Mouse (Mus musculus) heart, adult 2 months (tissue): ENCODE measurements at regions not wholly inside any gene's neighbourhood (a gene's known extent, or its start where the extent isn't known, plus 50 kb on each side); places are given as distances from the start of the nearest gene placed in this dataset.

ENCODE experiments used
- DNase-seq, 2 experiments: peaks; one replicate each; pipeline ENCODE4 v3.0.0; 2021
- H3K27ac ChIP-seq: fragments of 200-600 bp; 2 replicates; pipeline ENCODE4 v1.8.1; 2022
- H3K27me3 ChIP-seq: fragments of 200-500 bp; 2 replicates; pipeline ENCODE4 v1.6.1; 2012; ENCODE audit warnings: mild to moderate bottlenecking, low read length, inconsistent platforms, mixed read lengths; ENCODE audit not compliant: control insufficient read depth, insufficient read depth
- H3K36me3 ChIP-seq: fragments of 200-500 bp; 2 replicates; pipeline ENCODE4 v1.6.1; 2012; ENCODE audit warnings: low read length, inconsistent platforms; ENCODE audit not compliant: control insufficient read depth, insufficient read depth
- H3K4me1 ChIP-seq: fragments of 200-500 bp; 2 replicates; pipeline ENCODE4 v1.6.1; 2011; ENCODE audit warnings: low read length; ENCODE audit not compliant: control insufficient read depth, insufficient read depth
- H3K4me3 ChIP-seq: fragments of 200-600 bp; 2 replicates; pipeline ENCODE4 v1.8.1; 2022
- H3K79me2 ChIP-seq: fragments of 200-500 bp; replicated peaks from 2 replicates; pipeline ENCODE4 v1.6.1; 2012; ENCODE audit warnings: mild to moderate bottlenecking, inconsistent platforms, low read length, moderate library complexity, mixed read lengths; ENCODE audit not compliant: control insufficient read depth, insufficient read depth
- H3K9ac ChIP-seq: fragments of 200-500 bp; 2 replicates; pipeline ENCODE4 v1.6.1; 2012; ENCODE audit warnings: low read depth, mild to moderate bottlenecking, control low read depth, inconsistent platforms, low read length, mixed read lengths
- CTCF ChIP-seq: fragments of 200-600 bp; IDR thresholded peaks from 2 replicates; pipeline ENCODE4 v1.8.1; 2022; ENCODE audit warnings: antibody characterized with exemption, mild to moderate bottlenecking, moderate library complexity
- EP300 ChIP-seq: fragments of 200-500 bp; IDR thresholded peaks from 2 replicates; pipeline ENCODE4 v1.6.1; 2011; ENCODE audit warnings: low read depth, low read length, control low read depth; ENCODE audit not compliant: insufficient read depth
- POLR2A ChIP-seq: fragments of 200-500 bp; IDR thresholded peaks from 2 replicates; pipeline ENCODE4 v1.6.1; 2011; ENCODE audit warnings: mild to moderate bottlenecking, low read depth, low read length, control low read depth; ENCODE audit not compliant: insufficient read depth
- WGBS: fragments of 180-500 bp; shearing (Covaris S2); methylation state at CpG from one replicate; pipeline ENCODE4 v1.1.7; 2018; 5-methylcytosine and 5-hydroxymethylcytosine counted together
- intact Hi-C: fragments of 180-260 bp; cut with DNase I; formaldehyde crosslinking; loops from one replicate; pipeline ENCODE4 v1.15.1; 2025

DNA sequence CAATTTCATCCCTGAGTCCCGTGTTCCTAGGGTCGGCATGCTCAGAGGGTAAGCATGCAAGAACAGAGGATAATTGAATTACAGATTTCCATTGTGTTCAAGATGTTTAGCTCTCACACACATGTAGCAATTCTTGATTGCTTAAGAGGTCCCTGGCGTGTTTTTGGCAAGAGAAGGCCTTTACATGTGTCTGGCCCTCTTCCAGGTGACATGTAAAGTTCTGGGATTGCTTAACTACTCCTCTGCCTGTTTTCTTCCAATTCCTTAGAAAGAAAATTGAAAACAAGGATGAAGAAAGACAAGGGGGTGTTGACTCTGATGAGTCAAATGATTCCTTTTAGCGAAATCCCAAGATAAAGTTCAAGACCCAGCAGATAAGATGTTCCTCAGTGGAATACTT is 285.1 kb downstream of the Lyplal1 start:
- no peak overlapping the region for H3K4me3 ChIP-seq
- no peaks in the 10 kb centered on the region for H3K27me3 ChIP-seq
- whole genome bisulfite sequencing = 69% methylated on average over 4 of the region's 4 CpGs
- DNase-seq = peak in 1 of 2 experiments; percentile 14
- no peak overlapping the region for H3K9ac ChIP-seq
- TF ChIP-seq CTCF = no peak
- no peak for TF ChIP-seq POLR2A
- TF ChIP-seq EP300 = no peak
- no peaks in the 10 kb centered on the region for H3K36me3 ChIP-seq
- H3K27ac ChIP-seq = no peak overlapping the region
- intact Hi-C loops = no loop called here
- no peaks in the 10 kb centered on the region for H3K4me1 ChIP-seq
- no peaks in the 10 kb centered on the region for H3K79me2 ChIP-seq

DNA sequence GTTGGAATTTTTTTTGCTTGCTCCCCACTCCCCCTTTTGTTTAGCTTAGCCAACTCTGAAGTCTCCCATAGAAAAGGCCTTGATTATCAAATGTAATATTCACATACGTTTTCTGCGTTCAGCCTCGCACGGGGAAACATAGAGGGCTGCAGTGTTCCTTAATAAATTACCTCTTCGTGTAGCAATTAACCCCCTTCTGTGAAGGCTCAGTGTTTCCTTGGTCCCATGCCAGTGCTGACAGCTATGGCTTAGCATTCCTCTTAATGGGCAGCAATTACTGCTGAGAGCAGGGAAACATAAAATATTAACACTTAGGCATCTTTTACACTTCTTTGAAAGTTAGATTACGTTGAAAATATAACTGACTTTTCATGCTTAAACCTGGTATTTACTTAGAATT is 282.9 kb downstream of the Lyplal1 start:
- no peaks in the 10 kb centered on the region for H3K4me1 ChIP-seq
- H3K4me3 ChIP-seq = no peak overlapping the region
- no peaks in the 10 kb centered on the region for H3K79me2 ChIP-seq
- H3K27ac ChIP-seq = no peak overlapping the region
- no peaks in the 10 kb centered on the region for H3K36me3 ChIP-seq
- WGBS = 75% methylated on average over 6 of the region's 6 CpGs
- H3K9ac ChIP-seq = no peak overlapping the region
- TF ChIP-seq POLR2A (no peak), CTCF (no peak), EP300 (no peak)
- intact Hi-C loops = no loop called here
- no peak for DNase-seq
- no peaks in the 10 kb centered on the region for H3K27me3 ChIP-seq

DNA sequence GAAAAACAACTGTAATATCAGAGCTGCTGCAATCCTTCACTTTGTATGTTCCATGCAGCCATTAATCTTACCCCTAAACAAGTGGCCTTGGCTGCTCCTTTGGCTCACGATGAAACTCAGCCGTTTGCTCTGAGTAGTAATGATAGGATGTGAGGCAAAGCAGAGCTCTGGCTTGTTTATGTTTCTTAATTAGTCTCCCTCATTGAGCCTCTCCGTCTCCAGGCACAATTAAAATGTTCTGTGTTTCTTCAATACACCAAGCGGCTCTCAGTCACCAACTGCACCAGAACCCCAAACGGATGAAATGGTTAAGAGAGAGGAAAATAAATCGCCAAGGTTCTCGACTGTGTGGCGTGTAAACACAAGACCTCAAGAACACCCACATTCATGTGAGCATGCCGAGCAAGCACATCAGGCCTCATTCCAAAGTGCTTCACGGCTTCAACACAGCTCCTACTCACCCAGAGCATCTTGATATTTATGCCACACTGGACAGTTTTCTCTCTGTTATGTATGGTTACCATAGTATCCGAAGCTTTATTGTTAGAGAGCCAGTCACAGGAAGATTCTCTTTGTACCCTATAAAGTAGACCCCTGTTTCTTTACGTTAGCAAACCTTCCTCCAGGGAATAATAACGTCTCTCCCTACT is 280.4 kb downstream of the Lyplal1 start:
- Histone ChIP-seq H3K4me1 (no peaks in the 10 kb centered on the region), H3K4me3 (no peak overlapping the region), H3K27ac (no peak overlapping the region), H3K36me3 (no peaks in the 10 kb centered on the region), H3K9ac (no peak overlapping the region), H3K79me2 (no peaks in the 10 kb centered on the region), H3K27me3 (no peaks in the 10 kb centered on the region)
- TF ChIP-seq EP300 (no peak), POLR2A (no peak), CTCF (no peak)
- WGBS = 64% methylated on average over 13 of the region's 13 CpGs
- intact Hi-C loops = no loop called here
- no peak for DNase-seq

DNA sequence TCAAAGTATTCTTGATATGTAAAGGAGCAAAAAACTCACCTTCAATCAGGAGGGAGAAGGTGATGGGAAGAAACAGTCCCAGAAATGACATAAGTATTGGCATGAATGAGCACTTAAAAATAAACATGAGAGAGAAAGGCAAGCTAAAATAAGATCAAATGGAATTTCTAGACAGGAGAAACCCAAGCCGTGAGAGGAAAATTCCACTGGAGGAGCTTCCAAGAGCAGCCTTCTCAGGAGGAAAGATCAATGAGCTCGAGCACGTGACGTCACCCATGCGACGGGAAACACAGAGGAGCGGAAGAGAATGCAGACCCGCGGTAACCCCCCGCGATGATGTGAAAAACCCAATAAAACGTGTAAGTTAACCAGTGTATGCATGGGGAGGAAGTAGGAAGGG is 274.6 kb downstream of the Lyplal1 start:
- H3K9ac ChIP-seq = no peak overlapping the region
- TF ChIP-seq CTCF (no peak), EP300 (no peak), POLR2A (no peak)
- no peak overlapping the region for H3K4me3 ChIP-seq
- H3K27ac ChIP-seq = no peak overlapping the region
- H3K27me3 ChIP-seq = no peaks in the 10 kb centered on the region
- no peaks in the 10 kb centered on the region for H3K4me1 ChIP-seq
- intact Hi-C loops = no loop called here
- 73% methylated on average over 12 of the region's 12 CpGs for WGBS
- H3K79me2 ChIP-seq = no peaks in the 10 kb centered on the region
- H3K36me3 ChIP-seq = no peaks in the 10 kb centered on the region
- no peak for DNase-seq

DNA sequence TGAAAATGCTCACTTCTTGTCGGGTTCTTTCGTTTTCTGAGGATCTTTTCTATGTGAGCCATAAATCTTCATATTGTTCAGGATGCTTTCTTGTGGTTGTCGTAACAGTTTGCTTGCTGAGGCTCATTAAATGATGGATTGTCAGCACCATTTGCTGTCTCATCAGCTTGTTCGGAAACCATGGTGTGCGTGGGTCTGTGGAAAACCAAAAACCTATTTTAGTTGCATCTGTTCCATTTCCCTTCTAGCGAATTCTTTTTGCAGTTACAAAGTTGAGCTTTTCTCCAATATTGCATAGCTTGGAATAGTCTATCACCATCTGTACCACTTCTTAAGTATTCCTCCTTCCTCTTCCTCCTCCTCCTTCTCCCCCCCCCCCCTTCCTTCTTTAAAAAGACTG is 269.9 kb downstream of the Lyplal1 start:
- WGBS = 90% methylated on average over 6 of the region's 6 CpGs
- Histone ChIP-seq H3K27ac (no peak overlapping the region), H3K9ac (no peak overlapping the region), H3K36me3 (no peaks in the 10 kb centered on the region), H3K4me1 (no peaks in the 10 kb centered on the region), H3K4me3 (no peak overlapping the region), H3K79me2 (no peaks in the 10 kb centered on the region), H3K27me3 (no peaks in the 10 kb centered on the region)
- intact Hi-C loops = no loop called here
- TF ChIP-seq CTCF = no peak
- no peak for TF ChIP-seq EP300
- no peak for TF ChIP-seq POLR2A
- DNase-seq = no peak

DNA sequence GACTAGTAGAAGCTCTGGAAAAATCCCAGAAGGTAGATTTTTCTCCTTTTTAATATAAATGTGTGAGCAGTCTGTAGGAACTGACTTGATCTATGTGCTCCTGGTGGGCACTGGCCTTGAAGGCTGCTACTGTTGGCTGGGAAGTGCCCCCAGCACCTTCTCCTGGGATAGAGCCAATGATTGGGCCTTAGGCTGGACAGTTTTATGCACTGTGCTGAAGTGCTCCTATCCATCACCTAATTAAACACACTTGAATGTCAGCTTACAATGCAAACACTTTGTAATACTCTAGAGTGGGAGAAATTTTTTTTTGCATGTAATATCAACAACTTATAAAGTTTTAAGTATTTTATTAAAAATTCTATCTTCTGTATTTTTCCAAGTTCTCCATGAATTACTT is 266.5 kb downstream of the Lyplal1 start:
- TF ChIP-seq POLR2A = no peak
- no peak for DNase-seq
- Histone ChIP-seq H3K4me3 (no peak overlapping the region), H3K27me3 (no peaks in the 10 kb centered on the region), H3K27ac (no peak overlapping the region), H3K79me2 (no peaks in the 10 kb centered on the region), H3K9ac (no peak overlapping the region), H3K4me1 (no peaks in the 10 kb centered on the region), H3K36me3 (no peaks in the 10 kb centered on the region)
- intact Hi-C loops = no loop called here
